Mouse (Mus musculus): ENCODE data around the gene Xrcc5. TPM values are rescaled to one million over a fixed set of nuclear protein-coding genes. Genes with fewer than 3 reads are reported as not detected.
A peak's percentile ranks its signal among the peaks of the same experiment; 100 is the strongest.

Xrcc5 gene
- polyA plus RNA-seq, 1 experiment from 2014 or later = 36.8 TPM

- H3K4me2 ChIP-seq = no peak overlapping the region
- ATAC-seq (ENCODE audit: insufficient read depth) (no peak), DNase-seq (no peak)
- no peaks in the 10 kb centered on the region for H3K9me3 ChIP-seq (ENCODE audit: low read depth, low read length)
- no peak overlapping the region for H3K27ac ChIP-seq (ENCODE audit: low read depth)
- H3K36me3 ChIP-seq (ENCODE audit: insufficient read depth) = no peaks in the 10 kb centered on the region
- H3K27me3 ChIP-seq (ENCODE audit: insufficient read depth, low read length) = no peaks in the 10 kb centered on the region
- no peaks in the 10 kb centered on the region for H3K4me1 ChIP-seq (ENCODE audit: insufficient read depth)
- WGBS = 80% methylated on average over 1 of the region's 1 CpGs
- TF ChIP-seq CTCF (IDR thresholded peaks at IDR 0.05; ENCODE audit: low read depth) = no peak
- no peak overlapping the region for H3K9ac ChIP-seq
- H3K4me3 ChIP-seq (ENCODE audit: low read depth, low read length) = no peak overlapping the region
Measured at GRCm38 (mm10) chr1:72301845-72302244, 5.4 kb upstream of the Xrcc5 start.

- DNase-seq = no peak
- Histone ChIP-seq H3K27ac (ENCODE audit: low read depth) (no peak overlapping the region), H3K9ac (no peak overlapping the region), H3K36me3 (ENCODE audit: insufficient read depth) (0 out of 2 replicates have a peak, but pooled peaks cover 2% of the 10 kb centered on the region), H3K4me2 (peak overlapping the region; percentile 68), H3K4me1 (ENCODE audit: insufficient read depth) (no peaks in the 10 kb centered on the region), H3K9me3 (ENCODE audit: low read depth, low read length) (no peaks in the 10 kb centered on the region), H3K4me3 (ENCODE audit: low read depth, low read length) (no peak overlapping the region), H3K27me3 (ENCODE audit: insufficient read depth, low read length) (no peaks in the 10 kb centered on the region)
- no peak for TF ChIP-seq CTCF (IDR thresholded peaks at IDR 0.05; ENCODE audit: low read depth)
- 51% methylated on average over 3 of the region's 3 CpGs for WGBS
- ATAC-seq (ENCODE audit: insufficient read depth) = no peak
Measured at GRCm38 (mm10) chr1:72306241-72306640, 980 bp upstream of the Xrcc5 start.

DNA sequence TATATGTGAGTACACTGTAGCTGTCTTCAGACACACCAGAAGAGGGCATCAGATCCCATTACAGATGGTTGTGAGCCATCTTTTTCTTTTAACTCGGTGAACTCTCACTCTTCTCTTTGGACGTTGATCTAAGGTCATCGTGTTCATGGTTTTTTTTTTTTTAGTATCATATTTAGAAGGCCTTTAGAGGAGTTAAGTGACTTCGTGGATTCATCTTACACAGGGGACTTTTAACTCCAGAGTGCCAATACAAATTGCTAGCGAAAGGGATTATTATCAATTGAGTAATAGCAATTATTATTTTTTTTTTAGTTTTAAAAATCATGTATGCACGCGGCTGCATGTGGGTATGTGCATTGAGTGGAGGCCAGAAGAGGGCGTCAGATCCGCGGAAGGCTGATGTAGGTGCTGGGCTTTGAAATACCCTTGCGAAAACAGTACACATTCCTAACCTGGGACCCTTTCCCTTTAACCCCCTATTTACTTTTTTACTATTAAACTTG is 491 bp upstream of the Xrcc5 start:
- Histone ChIP-seq H3K27ac (ENCODE audit: low read depth) (peak overlapping the region; percentile 83), H3K4me2 (peak overlapping the region; percentile 68), H3K4me1 (ENCODE audit: insufficient read depth) (no peaks in the 10 kb centered on the region), H3K9me3 (ENCODE audit: low read depth, low read length) (no peaks in the 10 kb centered on the region), H3K4me3 (ENCODE audit: low read depth, low read length) (peak overlapping the region; percentile 47), H3K36me3 (ENCODE audit: insufficient read depth) (peaks cover 7% of the 10 kb centered on the region; the same call in 1 of the 2 replicates), H3K9ac (peak overlapping the region; percentile 62), H3K27me3 (ENCODE audit: insufficient read depth, low read length) (no peaks in the 10 kb centered on the region)
- 0 out of 2 replicates have a peak, but pooled peaks have one; percentile 40 for TF ChIP-seq CTCF (IDR thresholded peaks at IDR 0.05; ENCODE audit: low read depth)
- ATAC-seq (ENCODE audit: insufficient read depth) (peak; percentile 79), DNase-seq (no peak)
- 4% methylated on average over 11 of the region's 11 CpGs for WGBS

DNA sequence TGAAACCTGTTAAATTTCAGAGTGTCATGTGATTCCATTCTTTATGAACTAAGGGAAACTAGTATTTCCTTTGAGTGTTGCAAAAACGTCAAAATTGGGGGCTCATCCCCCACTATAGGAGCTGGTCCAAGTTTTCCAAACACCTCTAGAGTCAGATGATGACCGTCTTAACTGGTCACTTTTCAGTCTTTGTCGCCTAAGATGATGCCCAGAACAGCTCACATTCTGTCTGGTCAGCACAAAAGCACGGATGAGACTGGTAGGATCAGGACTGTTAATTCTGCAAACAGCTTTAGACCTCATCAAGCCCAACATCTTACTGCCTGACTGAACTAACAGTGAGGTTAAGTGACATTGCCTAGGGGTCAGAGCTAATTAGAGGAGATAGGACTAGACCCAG is 1.7 kb downstream of the Xrcc5 start:
- ATAC-seq (ENCODE audit: insufficient read depth) = no peak
- H3K4me1 ChIP-seq (ENCODE audit: insufficient read depth) = no peaks in the 10 kb centered on the region
- 55% methylated on average over 4 of the region's 4 CpGs for WGBS
- no peaks in the 10 kb centered on the region for H3K9me3 ChIP-seq (ENCODE audit: low read depth, low read length)
- no peak overlapping the region for H3K27ac ChIP-seq (ENCODE audit: low read depth)
- DNase-seq = no peak
- H3K36me3 ChIP-seq (ENCODE audit: insufficient read depth) = peaks cover 16% of the 10 kb centered on the region; the same call in 1 of the 2 replicates
- no peaks in the 10 kb centered on the region for H3K27me3 ChIP-seq (ENCODE audit: insufficient read depth, low read length)
- H3K9ac ChIP-seq = no peak overlapping the region
- no peak for TF ChIP-seq CTCF (IDR thresholded peaks at IDR 0.05; ENCODE audit: low read depth)
- no peak overlapping the region for H3K4me3 ChIP-seq (ENCODE audit: low read depth, low read length)
- no peak overlapping the region for H3K4me2 ChIP-seq

DNA sequence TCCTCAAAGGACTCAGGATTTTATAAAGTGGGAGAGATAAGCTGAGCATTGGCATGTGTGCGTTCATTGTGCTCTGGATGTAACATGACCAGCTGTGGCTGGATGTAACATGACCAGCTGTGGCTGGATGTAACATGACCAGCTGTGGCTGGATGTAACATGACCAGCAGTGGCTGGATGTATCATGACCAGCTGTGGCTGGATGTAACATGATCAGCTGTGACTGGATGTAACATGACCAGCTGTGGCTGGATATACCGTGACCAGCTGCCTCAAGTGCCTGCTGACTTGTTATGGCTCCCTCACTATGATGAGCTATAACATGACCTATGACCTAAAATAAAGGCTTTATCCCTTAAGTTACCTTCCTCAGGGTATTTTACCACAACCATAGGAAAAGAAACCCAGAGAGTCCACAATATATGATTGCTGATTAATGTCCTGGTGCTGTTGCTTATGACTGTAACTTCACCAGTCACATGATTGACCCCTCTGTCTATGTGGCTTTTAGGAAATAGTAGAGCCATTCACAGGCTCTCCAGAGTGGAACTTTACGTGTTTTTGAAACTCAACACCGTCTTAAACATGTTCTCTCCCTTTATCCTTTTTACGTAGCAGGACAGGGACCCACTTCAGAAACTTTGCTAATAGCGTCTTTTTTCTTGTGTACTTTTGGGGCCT is 2.7 kb downstream of the Xrcc5 start:
- TF ChIP-seq CTCF (IDR thresholded peaks at IDR 0.05; ENCODE audit: low read depth) = no peak
- WGBS = 48% methylated on average over 6 of the region's 6 CpGs

GRCm38 (mm10) chr1:72312701-72313398 is 5.6 kb downstream of the Xrcc5 start:
- ATAC-seq (ENCODE audit: insufficient read depth) = no peak
- WGBS = 81% methylated on average over 9 of the region's 9 CpGs
- peaks cover 24% of the 10 kb centered on the region; the same call in 1 of the 2 replicates for H3K36me3 ChIP-seq (ENCODE audit: insufficient read depth)

More for the DNA sequence above, 2.7 kb downstream of the Xrcc5 start:
- DNase-seq = peak; percentile 65
- no peaks in the 10 kb centered on the region for H3K27me3 ChIP-seq (ENCODE audit: insufficient read depth, low read length)
- no peak for ATAC-seq (ENCODE audit: insufficient read depth)
- no peak overlapping the region for H3K4me2 ChIP-seq
- H3K27ac ChIP-seq (ENCODE audit: low read depth) = no peak overlapping the region
- H3K36me3 ChIP-seq (ENCODE audit: insufficient read depth) = peaks cover 16% of the 10 kb centered on the region; the same call in 1 of the 2 replicates
- H3K4me3 ChIP-seq (ENCODE audit: low read depth, low read length) = no peak overlapping the region
- no peak overlapping the region for H3K9ac ChIP-seq
- no peaks in the 10 kb centered on the region for H3K4me1 ChIP-seq (ENCODE audit: insufficient read depth)
- no peaks in the 10 kb centered on the region for H3K9me3 ChIP-seq (ENCODE audit: low read depth, low read length)

More at GRCm38 (mm10) chr1:72312701-72313398, 5.6 kb downstream of the Xrcc5 start:
- Histone ChIP-seq H3K9ac (no peak overlapping the region), H3K4me1 (ENCODE audit: insufficient read depth) (no peaks in the 10 kb centered on the region), H3K27ac (ENCODE audit: low read depth) (no peak overlapping the region), H3K4me2 (no peak overlapping the region), H3K27me3 (ENCODE audit: insufficient read depth, low read length) (no peaks in the 10 kb centered on the region), H3K4me3 (ENCODE audit: low read depth, low read length) (no peak overlapping the region), H3K9me3 (ENCODE audit: low read depth, low read length) (no peaks in the 10 kb centered on the region)
- DNase-seq = no peak
- TF ChIP-seq CTCF (IDR thresholded peaks at IDR 0.05; ENCODE audit: low read depth) = no peak

All from lung, embryonic 14.5 days (tissue).